In the genomic region with DNA sequence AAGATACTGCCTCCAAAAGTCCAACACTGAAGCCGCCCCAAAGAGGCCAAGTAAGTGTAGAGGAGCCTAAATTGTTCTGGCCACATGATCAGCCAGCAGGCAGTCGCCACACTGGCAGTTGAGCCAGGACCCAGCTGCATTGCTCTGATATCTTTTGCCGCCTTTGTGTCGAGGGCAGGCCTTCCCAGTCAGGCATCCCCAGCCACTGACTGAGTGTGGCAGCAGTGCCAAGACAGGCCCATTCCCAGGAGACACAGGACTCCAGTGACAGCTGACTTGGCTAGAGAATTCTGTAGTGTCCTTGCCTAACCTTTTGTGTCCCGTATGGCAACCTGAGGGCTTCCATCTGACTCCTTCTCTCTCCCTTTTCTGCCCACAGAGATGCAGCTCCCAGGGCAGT, we compare ENCODE assay signal across 14 mouse cellular contexts.
DNase-seq lines count a peak whose midpoint lies in the region; ATAC-seq and TF ChIP-seq lines count a peak whose summit lies in the region.
"Had no signal": no experiment of that assay in that cellular context is flagged by ENCODE, and none has a peak within 500 bp of the region (broad histone marks: within the 10 kb centered on the region; RNA-seq: fewer than 3 reads in every experiment).

No protein-coding gene starts in this region.

- H3K9ac ChIP-seq in heart, embryonic 16.5 days (ENCODE audit: low read length), result no peak overlapping the region
- H3K9ac ChIP-seq: forebrain, embryonic 13.5 days; intestine, embryonic 15.5 days had no signal

- H3K4me1 ChIP-seq in heart, embryonic 16.5 days (ENCODE audit: control insufficient read depth, insufficient read depth, low read length), result peaks cover 3% of the 10 kb centered on the region; the same call in 1 of the 2 replicates
- H3K4me1 ChIP-seq: forebrain, embryonic 13.5 days; intestine, embryonic 15.5 days had no signal

- H3K27ac ChIP-seq in heart, embryonic 16.5 days (ENCODE audit: low read length), result no peak overlapping the region
- H3K27ac ChIP-seq: forebrain, embryonic 13.5 days; intestine, embryonic 15.5 days had no signal

- peak; percentile 11 for DNase-seq in layer of hippocampus, adult 11-12 months (ENCODE audit: low spot score)
- DNase-seq in layer of hippocampus, adult 9-10 months (ENCODE audit: low spot score), result no peak
- DNase-seq in brain, embryonic 14.5 days (ENCODE audit: low read depth), result peak; percentile 24
- peak; percentile 62 for DNase-seq in cerebellum, adult 9-11 months
- DNase-seq in urinary bladder, adult 18-20 months (ENCODE audit: low spot score in 2 of 2), result no peak
- no peak for DNase-seq in spleen, postnatal 14 days (ENCODE audit: low spot score in 2 of 2)
- DNase-seq in retina, postnatal 1 day, result no peak
- DNase-seq: embryo, embryonic 11 days; spleen, adult 18-20 months; thymus, postnatal 36 days had no signal

- WGBS in heart, embryonic 16.5 days, result 36% methylated on average over 5 of the region's 5 CpGs

- no peak overlapping the region for H3K4me2 ChIP-seq in heart, embryonic 16.5 days (ENCODE audit: low read depth, low read length)
- H3K4me2 ChIP-seq: forebrain, embryonic 13.5 days; intestine, embryonic 15.5 days had no signal

- H3K9me3 ChIP-seq in heart, embryonic 16.5 days (replicated peaks; ENCODE audit: control insufficient read depth, low read length), result no peaks in the 10 kb centered on the region
- H3K9me3 ChIP-seq: forebrain, embryonic 13.5 days; intestine, embryonic 15.5 days had no signal

- no peaks in the 10 kb centered on the region for H3K27me3 ChIP-seq in heart, embryonic 16.5 days (ENCODE audit: control insufficient read depth, insufficient read depth, low read length)
- H3K27me3 ChIP-seq: forebrain, embryonic 13.5 days; intestine, embryonic 15.5 days had no signal

- H3K36me3 ChIP-seq in heart, embryonic 16.5 days (ENCODE audit: control insufficient read depth, insufficient read depth), result no peaks in the 10 kb centered on the region
- H3K36me3 ChIP-seq: intestine, embryonic 15.5 days had no signal

- H3K4me3 ChIP-seq in heart, embryonic 16.5 days (ENCODE audit: low read length), result no peak overlapping the region
- H3K4me3 ChIP-seq: forebrain, embryonic 13.5 days; intestine, embryonic 15.5 days had no signal

- peak; percentile 69 for ATAC-seq in heart, embryonic 16.5 days (replicated peaks; ENCODE audit: extremely low read depth, insufficient read depth, low FRiP score)
- ATAC-seq: activated CD4-positive, CD25-positive, alpha-beta regulatory T cell, adult 4 months; forebrain, embryonic 13.5 days; intestine, embryonic 15.5 days had no signal

- no peak for TF ChIP-seq POLR2A in brain, embryonic 14.5 days (IDR thresholded peaks at IDR 0.05; ENCODE audit: borderline replicate concordance, extremely low read depth, insufficient read depth, insufficient read length, poor library complexity, severe bottlenecking)

- no peak for TF ChIP-seq CTCF in brain, embryonic 14.5 days (IDR thresholded peaks at IDR 0.05; ENCODE audit: borderline replicate concordance, extremely low read depth, insufficient read depth, insufficient read length)

Comparison
In these comparisons a context has a peak if more than half of its experiments do, and no peak if none do; other contexts are left out.
1. DNase-seq: peak in layer of hippocampus, adult 11-12 months (single experiment), brain, embryonic 14.5 days (single experiment) and cerebellum, adult 9-11 months (single experiment); none in layer of hippocampus, adult 9-10 months (single experiment), urinary bladder, adult 18-20 months (0 of 2), spleen, postnatal 14 days (0 of 2) and retina, postnatal 1 day (single experiment).